Mouse (Mus musculus): ENCODE data around the gene Slc5a7. TPM values are rescaled to one million over a fixed set of nuclear protein-coding genes. Genes with fewer than 3 reads are reported as not detected.

Slc5a7 gene
- polyA plus RNA-seq (2012; rRNA removed): 0.13 and 6.1 TPM in 2 replicates

DNA sequence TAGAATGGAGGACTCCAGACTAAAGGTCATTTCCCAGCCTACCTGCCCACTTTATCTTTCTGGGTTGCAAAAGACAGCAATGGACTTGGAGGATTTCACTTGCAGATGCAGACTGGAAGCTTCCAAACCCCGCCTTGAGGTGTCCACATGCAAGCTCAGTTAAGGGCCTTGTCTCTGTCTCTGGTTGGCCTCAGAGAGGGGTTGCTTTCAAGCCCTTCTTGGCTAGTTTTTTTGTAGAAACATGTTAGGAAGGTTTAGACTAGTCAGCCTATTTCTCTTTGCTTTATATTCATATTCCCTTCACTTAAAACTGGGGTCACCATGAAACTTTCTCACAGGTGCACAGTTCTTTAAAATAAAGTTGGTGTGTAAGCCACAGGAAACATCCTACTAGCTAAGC is at the start of gene Slc5a7:
TSS of gene Slc5a7 (minus strand) at position 101 of the 400 bp plus-strand sequence.
- DNase-seq (ENCODE audit: low read depth): no peak

DNA sequence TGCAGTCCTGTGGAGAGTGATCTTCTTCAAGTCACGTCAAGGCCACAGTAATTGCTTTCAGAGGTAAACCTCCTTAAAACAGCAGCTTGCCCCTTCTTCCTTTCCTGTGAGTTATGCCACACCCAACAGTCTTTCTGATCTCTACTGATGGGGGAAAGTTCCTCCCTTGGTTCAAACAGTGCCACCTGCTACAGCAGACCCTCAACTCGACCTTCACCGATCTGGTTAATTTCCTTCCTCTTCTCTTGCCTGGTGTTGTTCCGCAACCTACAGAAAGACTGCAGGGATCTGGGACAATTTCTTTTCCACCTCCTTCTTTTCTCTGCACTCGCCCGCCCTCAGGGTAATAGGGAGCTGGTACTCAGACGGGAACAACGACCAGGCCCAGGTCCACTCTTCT is 48.8 kb upstream of the Slc5a7 start:
- no peak for DNase-seq (ENCODE audit: low read depth)

DNA sequence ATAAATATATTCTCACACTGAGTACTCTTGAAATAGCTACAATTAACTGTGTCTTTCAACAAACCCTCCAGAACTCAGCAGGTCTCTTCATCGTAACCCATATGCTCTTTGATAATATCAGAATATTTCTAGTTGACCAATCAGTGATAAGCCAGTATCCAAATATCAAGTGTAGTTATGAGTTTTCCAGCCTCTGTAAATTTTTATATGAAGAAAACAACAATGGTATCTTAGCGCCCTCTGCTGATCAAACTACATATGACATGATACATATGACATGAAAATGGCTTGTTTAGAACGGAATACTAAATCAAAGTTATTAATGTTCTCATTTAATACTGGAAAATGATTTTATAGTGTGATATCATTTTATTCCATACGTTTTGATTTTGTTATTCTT is 44.6 kb upstream of the Slc5a7 start:
- DNase-seq (ENCODE audit: low read depth): no peak

DNA sequence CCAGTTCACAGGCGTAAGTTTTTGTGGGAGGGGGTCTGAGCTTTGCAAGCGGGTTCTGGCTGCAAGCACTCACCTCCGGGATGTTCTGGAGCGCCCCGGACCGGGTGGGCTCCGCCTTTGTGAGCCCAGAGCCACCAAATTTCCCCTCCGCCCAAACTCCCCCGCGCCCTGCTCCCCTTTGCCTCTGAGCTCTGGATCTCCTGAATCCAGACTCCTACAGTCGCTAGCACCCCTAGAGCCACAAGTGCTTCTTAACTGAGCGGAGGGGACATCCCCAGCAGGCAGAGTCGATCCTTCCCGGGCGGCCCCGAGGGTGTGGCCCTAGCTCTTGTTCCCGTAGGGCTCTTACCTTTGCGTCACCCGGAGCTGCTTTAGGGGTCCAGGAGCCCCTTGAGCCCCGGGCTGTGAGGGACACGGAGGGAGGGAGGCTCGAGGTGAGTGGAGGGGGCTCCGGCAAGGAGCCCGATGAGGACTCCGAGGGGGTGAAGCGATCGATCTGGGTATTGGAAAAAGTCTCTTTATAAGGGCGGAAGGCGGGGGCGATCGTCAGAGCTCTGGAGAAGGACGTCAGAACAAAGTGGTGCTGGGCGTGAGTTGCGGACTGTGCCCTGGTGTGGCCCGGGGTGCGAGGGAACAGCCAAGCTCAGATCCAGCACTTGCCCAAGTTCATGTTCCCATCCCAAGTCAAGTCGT is 456 bp downstream of the Slc5a7 start:
- no peak for DNase-seq (ENCODE audit: low read depth)

GRCm38 (mm10) chr17:54250783-54251182 is 48.1 kb downstream of the Slc5a7 start:
- no peak for DNase-seq (ENCODE audit: low read depth)

DNA sequence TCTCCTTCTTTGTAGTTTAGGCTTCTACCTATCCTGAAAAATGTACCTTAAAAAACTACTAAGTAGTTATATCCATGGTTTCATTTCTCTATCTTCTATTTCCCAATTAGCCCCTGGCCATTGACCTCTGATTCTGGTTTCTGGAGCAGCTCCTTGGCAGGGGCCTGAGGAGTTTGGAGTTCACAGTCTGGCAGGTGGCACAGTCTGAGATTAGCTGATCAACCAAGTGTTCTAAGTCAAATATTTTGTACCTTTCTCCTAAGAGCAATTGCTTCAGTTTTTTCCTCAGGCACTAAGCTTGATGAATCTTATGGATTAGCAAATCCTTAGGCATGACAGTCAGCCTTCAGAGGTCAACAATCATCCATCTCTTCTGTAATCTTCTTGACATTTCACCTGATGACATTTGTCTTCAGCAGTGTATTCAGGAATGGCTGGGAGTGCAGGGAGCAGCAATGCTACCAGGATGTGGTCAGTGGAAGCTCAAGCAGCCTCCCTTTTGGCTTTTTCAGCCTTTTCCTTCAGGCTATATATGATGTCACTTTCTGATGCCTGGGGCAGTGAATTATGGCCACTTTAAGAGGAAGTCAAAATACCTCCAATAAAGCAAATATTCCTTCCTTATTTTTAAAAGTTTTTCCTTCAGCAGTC is 55.1 kb downstream of the Slc5a7 start:
- peak; percentile 82 for DNase-seq (ENCODE audit: low read depth)

DNA sequence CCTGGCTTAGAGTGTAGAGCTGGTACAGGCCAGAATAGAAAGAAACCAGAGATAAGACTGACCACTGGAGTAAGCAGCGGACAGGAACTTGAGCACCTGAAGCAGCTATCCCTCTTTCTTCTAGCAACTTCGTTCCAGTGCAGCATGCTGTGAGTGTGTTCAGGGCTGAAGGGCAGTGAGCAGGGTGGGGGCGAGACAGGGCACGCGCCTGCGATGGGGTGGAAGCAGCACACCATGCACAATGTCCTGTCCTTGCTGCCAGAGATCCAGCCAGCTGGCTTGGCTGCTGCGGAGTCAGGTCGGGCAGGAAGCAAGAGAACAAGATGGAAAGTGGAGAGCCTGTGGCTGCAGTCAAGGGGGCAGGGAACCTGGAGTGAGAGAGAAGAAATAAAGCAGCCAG is 59.4 kb downstream of the Slc5a7 start:
- DNase-seq (ENCODE audit: low read depth): no peak
